Mouse (Mus musculus): Measurements from ENCODE around the gene Ercc1.

GRCm38 (mm10) chr7:19381377-19382165 is 37.0 kb downstream of the Ercc1 start, which contains the start of gene Ercc2:
- TF ChIP-seq EP300 (IDR thresholded peaks at IDR 0.05) (no peak), CTCF (IDR thresholded peaks at IDR 0.05) (no peak)
